Mouse (Mus musculus) left cerebral cortex, postnatal 14 days (tissue): ENCODE measurements around the gene Macrod2. TPM values are rescaled to one million over a fixed set of nuclear protein-coding genes. Genes with fewer than 3 reads are reported as not detected.
A peak's percentile ranks its signal among the peaks of the same experiment; 100 is the strongest.

Experiments used
- DNase-seq, 2 experiments: peaks; one replicate each; pipeline ENCODE4 v3.0.0; 2021 to 2022; ENCODE audit warnings: low spot score in 2 of 2, mixed read lengths in 1 of 2
- intact Hi-C: fragments of 180-260 bp; cut with DNase I; formaldehyde crosslinking; loops from one replicate; pipeline ENCODE4 v1.15.1; 2025
- total RNA-seq, 2 experiments: library from RNA; stranded (reverse); gene quantifications; 2 replicates each; pipeline ENCODE4 v1.2.3; 2021

The Macrod2 gene
- total RNA-seq, 2 experiments from 2014 or later, result 52.7 to 55.7 TPM

GRCm38 (mm10) chr2:140970181-140970580 is 575.1 kb downstream of the Macrod2 start:
- intact Hi-C loops, result no loop called here
- peak in 1 of 2 experiments; percentile 18 for DNase-seq

GRCm38 (mm10) chr2:140971845-140972244 is 576.7 kb downstream of the Macrod2 start:
- no peak for DNase-seq
- intact Hi-C loops, result no loop called here

GRCm38 (mm10) chr2:140985670-140986372 is 590.7 kb downstream of the Macrod2 start:
- DNase-seq, result no peak
- intact Hi-C loops, result no loop called here

- intact Hi-C loops, result no loop called here
- no peak for DNase-seq
Measured at GRCm38 (mm10) chr2:141003846-141004245, 608.7 kb downstream of the Macrod2 start.

- DNase-seq, result no peak
- intact Hi-C loops, result no loop called here
Measured at GRCm38 (mm10) chr2:141004326-141004725, 609.2 kb downstream of the Macrod2 start.

GRCm38 (mm10) chr2:141005616-141006015 is 610.5 kb downstream of the Macrod2 start:
- no peak for DNase-seq
- intact Hi-C loops, result no loop called here

- intact Hi-C loops, result no loop called here
- no peak for DNase-seq
Measured at GRCm38 (mm10) chr2:141007725-141008124, 612.6 kb downstream of the Macrod2 start.

- intact Hi-C loops, result no loop called here
Measured at GRCm38 (mm10) chr2:141008458-141008857, 613.3 kb downstream of the Macrod2 start.

GRCm38 (mm10) chr2:141013443-141014165 is 618.5 kb downstream of the Macrod2 start:
- intact Hi-C loops, result no loop called here
- DNase-seq, result no peak

More at GRCm38 (mm10) chr2:141008458-141008857, 613.3 kb downstream of the Macrod2 start:
- peak in 1 of 2 experiments; percentile 29 for DNase-seq

GRCm38 (mm10) chr2:141022971-141023370 is 627.9 kb downstream of the Macrod2 start:
- intact Hi-C loops, result no loop called here
- no peak for DNase-seq

- no peak for DNase-seq
- intact Hi-C loops, result no loop called here
Measured at GRCm38 (mm10) chr2:141023916-141024315, 628.8 kb downstream of the Macrod2 start.

- DNase-seq, result no peak
- intact Hi-C loops, result no loop called here
Measured at GRCm38 (mm10) chr2:141024316-141025043, 629.4 kb downstream of the Macrod2 start.

GRCm38 (mm10) chr2:141056685-141057454 is 661.8 kb downstream of the Macrod2 start:
- no peak for DNase-seq
- intact Hi-C loops, result no loop called here

GRCm38 (mm10) chr2:141057455-141057833 is 662.3 kb downstream of the Macrod2 start:
- intact Hi-C loops, result no loop called here
- DNase-seq, result no peak

- intact Hi-C loops, result no loop called here
- no peak for DNase-seq
Measured at GRCm38 (mm10) chr2:141073981-141074855, 679.1 kb downstream of the Macrod2 start.

- intact Hi-C loops, result no loop called here
- no peak for DNase-seq
Measured at GRCm38 (mm10) chr2:141078221-141078620, 683.1 kb downstream of the Macrod2 start.

- no peak for DNase-seq
Measured at GRCm38 (mm10) chr2:141091320-141091719, 696.2 kb downstream of the Macrod2 start.

GRCm38 (mm10) chr2:141117579-141117978 is 722.5 kb downstream of the Macrod2 start:
- DNase-seq, result no peak
- intact Hi-C loops, result no loop called here

More at GRCm38 (mm10) chr2:141091320-141091719, 696.2 kb downstream of the Macrod2 start:
- intact Hi-C loops, result no loop called here
